Mouse (Mus musculus) limb, embryonic 14.5 days (tissue): ENCODE data around the gene Arsg. TPM values are rescaled to one million over a fixed set of nuclear protein-coding genes. Genes with fewer than 3 reads are reported as not detected.

Experiments
- ATAC-seq: fragments of 200-750 bp; cut with Nextera tagmentation; 2 replicates; pipeline ENCODE4 v1.8.0; 2017; ENCODE audit warnings: low read depth, moderate number of reproducible peaks, moderate TSS enrichment; ENCODE audit not compliant: low FRiP score
- DNase-seq: peaks from one replicate; pipeline ENCODE4 v3.0.0-alpha.2; 2015; ENCODE audit warnings: low spot score
- H3K27ac ChIP-seq: fragments of 300-500 bp; sonication (generic); replicated peaks from 2 replicates; pipeline ENCODE4 v1.5.1; 2014; ENCODE audit warnings: low read depth, mild to moderate bottlenecking, low read length, moderate library complexity, mixed read lengths
- H3K27me3 ChIP-seq: fragments of 300-500 bp; sonication (generic); 2 replicates; pipeline ENCODE4 v1.6.1; 2014; ENCODE audit warnings: low read length, mixed read lengths; ENCODE audit not compliant: control insufficient read depth, insufficient read depth
- H3K36me3 ChIP-seq: fragments of 300-500 bp; sonication (generic); 2 replicates; pipeline ENCODE4 v1.6.1; 2014; ENCODE audit warnings: mild to moderate bottlenecking, low read length, moderate library complexity, mixed read lengths; ENCODE audit not compliant: control insufficient read depth, insufficient read depth
- H3K4me1 ChIP-seq: fragments of 300-500 bp; sonication (generic); 2 replicates; pipeline ENCODE4 v1.6.1; 2014; ENCODE audit warnings: antibody characterized with exemption, low read length, mixed read lengths; ENCODE audit not compliant: control insufficient read depth, insufficient read depth
- H3K4me2 ChIP-seq: fragments of 300-500 bp; sonication (generic); replicated peaks from 2 replicates; pipeline ENCODE4 v1.6.1; 2014; ENCODE audit warnings: low read depth, mild to moderate bottlenecking, low read length, moderate library complexity; ENCODE audit not compliant: severe bottlenecking
- H3K4me3 ChIP-seq: fragments of 300-500 bp; sonication (generic); replicated peaks from 2 replicates; pipeline ENCODE4 v1.5.1; 2014; ENCODE audit warnings: low read length
- H3K9ac ChIP-seq: fragments of 300-500 bp; sonication (generic); 2 replicates; pipeline ENCODE4 v1.6.1; 2014; ENCODE audit warnings: mild to moderate bottlenecking, low read depth, low read length, moderate library complexity; ENCODE audit not compliant: severe bottlenecking
- H3K9me3 ChIP-seq: fragments of 300-500 bp; sonication (generic); 2 replicates; pipeline ENCODE4 v1.6.1; 2016; ENCODE audit warnings: low read length; ENCODE audit not compliant: control insufficient read depth
- POLR2A ChIP-seq: fragments of 200-500 bp; IDR thresholded peaks from 2 replicates; pipeline ENCODE4 v1.8.0; 2012; ENCODE audit warnings: inconsistent platforms, mild to moderate bottlenecking, moderate library complexity, borderline replicate concordance; ENCODE audit not compliant: insufficient read depth, insufficient read length; ENCODE audit errors: extremely low read depth
- WGBS: fragments of 180-500 bp; shearing (Covaris S2); extraction: QIAGEN DNeasy Blood & Tissue Kit; methylation state at CpG from one replicate; pipeline ENCODE4 v1.1.7; 2014; 5-methylcytosine and 5-hydroxymethylcytosine counted together
- polyA plus RNA-seq, 2 experiments: library from polyadenylated mRNA; depleted of rRNA in 1 of 2; stranded (reverse) in 1 of 2; unstranded in 1 of 2; fragments of >200 nt; fragmentation: Nextera tagmentation in 1 of 2; extraction: Ambion mirVana in 1 of 2; gene quantifications; 2 replicates each; pipeline versions ENCODE4 v1.2.1 to v1.2.3; 2012 to 2014

Gene Arsg
- polyA plus RNA-seq, 2 experiments = 3.2 to 5.3 TPM

- no peaks in the 10 kb centered on the region for H3K27me3 ChIP-seq
- no peak for TF ChIP-seq POLR2A
- H3K36me3 ChIP-seq = peaks cover 7% of the 10 kb centered on the region
These were observed 22.0 kb upstream of the Arsg start for GRCm38 (mm10) chr11:109451169-109451568.

GRCm38 (mm10) chr11:109456261-109456660 lies 16.9 kb upstream of the Arsg start:
- Histone ChIP-seq H3K4me2 (no peak overlapping the region), H3K9ac (no peak overlapping the region), H3K27ac (no peak overlapping the region), H3K9me3 (no peaks in the 10 kb centered on the region), H3K4me1 (no peaks in the 10 kb centered on the region), H3K27me3 (no peaks in the 10 kb centered on the region), H3K4me3 (no peak overlapping the region), H3K36me3 (peaks cover 7% of the 10 kb centered on the region)
- no peak for ATAC-seq
- TF ChIP-seq POLR2A = no peak
- DNase-seq = no peak
- 83% methylated on average over 5 of the region's 5 CpGs for WGBS

More at GRCm38 (mm10) chr11:109451169-109451568, 22.0 kb upstream of the Arsg start:
- H3K4me2 ChIP-seq = no peak overlapping the region
- DNase-seq (no peak), ATAC-seq (no peak)
- H3K4me3 ChIP-seq = no peak overlapping the region
- no peaks in the 10 kb centered on the region for H3K4me1 ChIP-seq
- no peak overlapping the region for H3K27ac ChIP-seq
- no peak overlapping the region for H3K9ac ChIP-seq
- no peaks in the 10 kb centered on the region for H3K9me3 ChIP-seq
- 85% methylated on average over 11 of the region's 11 CpGs for WGBS

- Histone ChIP-seq H3K9me3 (no peaks in the 10 kb centered on the region), H3K4me3 (no peak overlapping the region), H3K4me2 (no peak overlapping the region), H3K36me3 (peaks cover 7% of the 10 kb centered on the region), H3K4me1 (no peaks in the 10 kb centered on the region), H3K27me3 (no peaks in the 10 kb centered on the region), H3K27ac (no peak overlapping the region), H3K9ac (no peak overlapping the region)
- WGBS = 95% methylated on average over 11 of the region's 11 CpGs
- ATAC-seq = no peak
- TF ChIP-seq POLR2A = no peak
- DNase-seq = no peak
These were observed 15.0 kb upstream of the Arsg start for GRCm38 (mm10) chr11:109458165-109458564.

GRCm38 (mm10) chr11:109460586-109460985 lies 12.6 kb upstream of the Arsg start:
- H3K36me3 ChIP-seq = no peaks in the 10 kb centered on the region; the same call in 1 of the 2 replicates
- no peak overlapping the region for H3K9ac ChIP-seq
- no peak for DNase-seq
- 81% methylated on average over 5 of the region's 5 CpGs for WGBS
- no peaks in the 10 kb centered on the region for H3K9me3 ChIP-seq
- H3K4me1 ChIP-seq = no peaks in the 10 kb centered on the region
- H3K27ac ChIP-seq = no peak overlapping the region
- H3K4me3 ChIP-seq = no peak overlapping the region
- no peak for ATAC-seq
- no peaks in the 10 kb centered on the region for H3K27me3 ChIP-seq
- TF ChIP-seq POLR2A = no peak
- no peak overlapping the region for H3K4me2 ChIP-seq

- H3K4me3 ChIP-seq = no peak overlapping the region
- H3K9ac ChIP-seq = no peak overlapping the region
- H3K27me3 ChIP-seq = no peaks in the 10 kb centered on the region
- no peak for DNase-seq
- H3K4me2 ChIP-seq = no peak overlapping the region
- H3K4me1 ChIP-seq = no peaks in the 10 kb centered on the region
- no peak for ATAC-seq
- H3K36me3 ChIP-seq = no peaks in the 10 kb centered on the region
- no peak overlapping the region for H3K27ac ChIP-seq
- TF ChIP-seq POLR2A = no peak
- 92% methylated on average over 4 of the region's 4 CpGs for WGBS
- no peaks in the 10 kb centered on the region for H3K9me3 ChIP-seq
These were observed 8.1 kb upstream of the Arsg start for GRCm38 (mm10) chr11:109465068-109465467.

- no peak for TF ChIP-seq POLR2A
- H3K9ac ChIP-seq = no peak overlapping the region
- H3K27ac ChIP-seq = no peak overlapping the region
- DNase-seq = no peak
- peaks cover 12% of the 10 kb centered on the region for H3K27me3 ChIP-seq
- 55% methylated on average over 8 of the region's 8 CpGs for WGBS
- ATAC-seq = no peak
- no peak overlapping the region for H3K4me3 ChIP-seq
- peaks cover 2% of the 10 kb centered on the region for H3K4me1 ChIP-seq
- no peaks in the 10 kb centered on the region for H3K9me3 ChIP-seq
- no peak overlapping the region for H3K4me2 ChIP-seq
- H3K36me3 ChIP-seq = no peaks in the 10 kb centered on the region
These were observed 6.2 kb upstream of the Arsg start for GRCm38 (mm10) chr11:109466987-109467386.
